Mouse (Mus musculus) forebrain, embryonic 10.5 days (tissue): ENCODE measurements at regions not wholly inside any gene's neighbourhood (a gene's known extent, or its start where the extent isn't known, plus 50 kb on each side); places are given as distances from the start of the nearest gene placed in this dataset.
A peak's percentile ranks its signal among the peaks of the same experiment; 100 is the strongest.

Experiments used
- DNase-seq: peaks from one replicate; pipeline ENCODE4 v3.0.0-alpha.2; 2017; ENCODE audit warnings: low spot score; ENCODE audit errors: extremely low spot score
- H3K27ac ChIP-seq: fragments of 300-500 bp; sonication (generic); 2 replicates; pipeline ENCODE4 v1.5.1; 2016; ENCODE audit warnings: mild to moderate bottlenecking
- H3K27me3 ChIP-seq: fragments of 300-500 bp; sonication (generic); 2 replicates; pipeline ENCODE4 v1.6.1; 2016; ENCODE audit warnings: mild to moderate bottlenecking; ENCODE audit not compliant: poor library complexity, severe bottlenecking
- H3K36me3 ChIP-seq: fragments of 300-500 bp; sonication (generic); replicated peaks from 2 replicates; pipeline ENCODE4 v1.6.1; 2016; ENCODE audit warnings: mild to moderate bottlenecking, moderate library complexity
- H3K4me1 ChIP-seq: fragments of 300-500 bp; sonication (generic); 2 replicates; pipeline ENCODE4 v1.6.1; 2016
- H3K4me3 ChIP-seq: fragments of 300-500 bp; sonication (generic); 2 replicates; pipeline ENCODE4 v1.5.1; 2016; ENCODE audit warnings: mild to moderate bottlenecking, moderate library complexity
- H3K9me3 ChIP-seq: fragments of 300-500 bp; sonication (generic); 2 replicates; pipeline ENCODE4 v1.6.1; 2016; ENCODE audit warnings: mild to moderate bottlenecking, moderate library complexity
- WGBS: fragments of 180-500 bp; shearing (Covaris S2); methylation state at CpG from one replicate; pipeline ENCODE4 v1.1.7; 2016; 5-methylcytosine and 5-hydroxymethylcytosine counted together

- DNase-seq, result no peak
- WGBS, result 55% methylated on average over 3 of the region's 3 CpGs
- no peak overlapping the region for H3K27ac ChIP-seq
Measured at GRCm38 (mm10) chr14:47990716-47991115, 129.9 kb upstream of the Peli2 start.

GRCm38 (mm10) chr14:47991546-47991945 is 129.1 kb upstream of the Peli2 start:
- DNase-seq, result no peak
- Histone ChIP-seq H3K9me3 (no peaks in the 10 kb centered on the region), H3K27me3 (no peaks in the 10 kb centered on the region), H3K27ac (no peak overlapping the region), H3K4me1 (peaks cover 17% of the 10 kb centered on the region), H3K36me3 (no peaks in the 10 kb centered on the region), H3K4me3 (no peak overlapping the region)
- 97% methylated on average over 7 of the region's 7 CpGs for WGBS

More at GRCm38 (mm10) chr14:47990716-47991115, 129.9 kb upstream of the Peli2 start:
- H3K27me3 ChIP-seq, result no peaks in the 10 kb centered on the region
- no peak overlapping the region for H3K4me3 ChIP-seq
- H3K4me1 ChIP-seq, result peaks cover 19% of the 10 kb centered on the region
- H3K9me3 ChIP-seq, result no peaks in the 10 kb centered on the region
- no peaks in the 10 kb centered on the region for H3K36me3 ChIP-seq

- Histone ChIP-seq H3K36me3 (no peaks in the 10 kb centered on the region), H3K4me1 (peaks cover 16% of the 10 kb centered on the region), H3K27me3 (no peaks in the 10 kb centered on the region), H3K27ac (no peak overlapping the region), H3K9me3 (no peaks in the 10 kb centered on the region), H3K4me3 (no peak overlapping the region)
- 77% methylated on average over 5 of the region's 5 CpGs for WGBS
- no peak for DNase-seq
Measured at GRCm38 (mm10) chr14:47992091-47992490, 128.5 kb upstream of the Peli2 start.

- Histone ChIP-seq H3K4me1 (peaks cover 12% of the 10 kb centered on the region), H3K36me3 (no peaks in the 10 kb centered on the region), H3K4me3 (no peak overlapping the region), H3K9me3 (no peaks in the 10 kb centered on the region), H3K27me3 (no peaks in the 10 kb centered on the region), H3K27ac (no peak overlapping the region)
- DNase-seq, result no peak
- 91% methylated on average over 5 of the region's 5 CpGs for WGBS
Measured at GRCm38 (mm10) chr14:47992851-47993250, 127.8 kb upstream of the Peli2 start.

- Histone ChIP-seq H3K27ac (no peak overlapping the region), H3K36me3 (no peaks in the 10 kb centered on the region), H3K4me1 (peaks cover 6% of the 10 kb centered on the region), H3K27me3 (no peaks in the 10 kb centered on the region), H3K4me3 (no peak overlapping the region), H3K9me3 (no peaks in the 10 kb centered on the region)
- 93% methylated on average over 8 of the region's 8 CpGs for WGBS
- DNase-seq, result no peak
Measured at GRCm38 (mm10) chr14:47998936-47999335, 121.7 kb upstream of the Peli2 start.

GRCm38 (mm10) chr14:48005092-48005928 is 115.3 kb upstream of the Peli2 start:
- Histone ChIP-seq H3K27me3 (no peaks in the 10 kb centered on the region), H3K4me1 (no peaks in the 10 kb centered on the region), H3K27ac (0 out of 2 replicates have a peak overlapping the region, but pooled peaks have one; percentile 51), H3K36me3 (no peaks in the 10 kb centered on the region), H3K4me3 (no peak overlapping the region), H3K9me3 (no peaks in the 10 kb centered on the region)
- 78% methylated on average over 6 of the region's 6 CpGs for WGBS
- no peak for DNase-seq

- no peak overlapping the region for H3K27ac ChIP-seq
- no peaks in the 10 kb centered on the region for H3K4me1 ChIP-seq
- H3K27me3 ChIP-seq, result no peaks in the 10 kb centered on the region
- H3K4me3 ChIP-seq, result no peak overlapping the region
- WGBS, result 79% methylated on average over 1 of the region's 1 CpGs
- DNase-seq, result no peak
- H3K36me3 ChIP-seq, result no peaks in the 10 kb centered on the region
- H3K9me3 ChIP-seq, result no peaks in the 10 kb centered on the region
Measured at GRCm38 (mm10) chr14:48005929-48006309, 114.7 kb upstream of the Peli2 start.

GRCm38 (mm10) chr14:48012361-48013215 is 108.0 kb upstream of the Peli2 start:
- H3K36me3 ChIP-seq, result no peaks in the 10 kb centered on the region
- H3K27me3 ChIP-seq, result no peaks in the 10 kb centered on the region
- 63% methylated on average over 2 of the region's 2 CpGs for WGBS
- peaks cover 6% of the 10 kb centered on the region; the same call in 1 of the 2 replicates for H3K4me1 ChIP-seq
- H3K4me3 ChIP-seq, result no peak overlapping the region
- H3K27ac ChIP-seq, result no peak overlapping the region
- DNase-seq, result no peak
- no peaks in the 10 kb centered on the region for H3K9me3 ChIP-seq

GRCm38 (mm10) chr14:48013431-48013830 is 107.2 kb upstream of the Peli2 start:
- 87% methylated on average over 1 of the region's 1 CpGs for WGBS
- Histone ChIP-seq H3K4me3 (no peak overlapping the region), H3K27me3 (no peaks in the 10 kb centered on the region), H3K9me3 (no peaks in the 10 kb centered on the region), H3K36me3 (no peaks in the 10 kb centered on the region), H3K27ac (no peak overlapping the region), H3K4me1 (peaks cover 6% of the 10 kb centered on the region; the same call in 1 of the 2 replicates)
- DNase-seq, result no peak

GRCm38 (mm10) chr14:48014776-48015175 is 105.8 kb upstream of the Peli2 start:
- Histone ChIP-seq H3K36me3 (no peaks in the 10 kb centered on the region), H3K9me3 (no peaks in the 10 kb centered on the region), H3K4me1 (peaks cover 6% of the 10 kb centered on the region; the same call in 1 of the 2 replicates), H3K4me3 (no peak overlapping the region), H3K27me3 (no peaks in the 10 kb centered on the region), H3K27ac (no peak overlapping the region)
- 84% methylated on average over 2 of the region's 2 CpGs for WGBS
- no peak for DNase-seq

- Histone ChIP-seq H3K27ac (no peak overlapping the region), H3K4me1 (peaks cover under 1% of the 10 kb centered on the region; the same call in 1 of the 2 replicates), H3K4me3 (no peak overlapping the region), H3K27me3 (no peaks in the 10 kb centered on the region), H3K9me3 (no peaks in the 10 kb centered on the region), H3K36me3 (no peaks in the 10 kb centered on the region)
- no peak for DNase-seq
- WGBS, result 86% methylated on average over 6 of the region's 6 CpGs
Measured at GRCm38 (mm10) chr14:48017971-48018370, 102.7 kb upstream of the Peli2 start.

GRCm38 (mm10) chr14:48019331-48019730 is 101.3 kb upstream of the Peli2 start:
- no peaks in the 10 kb centered on the region for H3K4me1 ChIP-seq
- no peaks in the 10 kb centered on the region for H3K27me3 ChIP-seq
- no peaks in the 10 kb centered on the region for H3K9me3 ChIP-seq
- no peaks in the 10 kb centered on the region for H3K36me3 ChIP-seq
- no peak overlapping the region for H3K4me3 ChIP-seq
- 82% methylated on average over 5 of the region's 5 CpGs for WGBS
- no peak overlapping the region for H3K27ac ChIP-seq
- no peak for DNase-seq

GRCm38 (mm10) chr14:48022271-48022670 is 98.4 kb upstream of the Peli2 start:
- H3K27me3 ChIP-seq, result no peaks in the 10 kb centered on the region
- no peaks in the 10 kb centered on the region for H3K4me1 ChIP-seq
- H3K36me3 ChIP-seq, result no peaks in the 10 kb centered on the region
- H3K9me3 ChIP-seq, result no peaks in the 10 kb centered on the region; the same call in 1 of the 2 replicates
- no peak overlapping the region for H3K27ac ChIP-seq
- H3K4me3 ChIP-seq, result no peak overlapping the region
- DNase-seq, result no peak
- WGBS, result 90% methylated on average over 4 of the region's 4 CpGs
